Mouse (Mus musculus) lung, embryonic 15.5 days (tissue): ENCODE results near the gene Rnf115. TPM values are rescaled to one million over a fixed set of nuclear protein-coding genes. Genes with fewer than 3 reads are reported as not detected.
A peak's percentile ranks its signal among the peaks of the same experiment; 100 is the strongest.
"Not testable (repeated sequence)": the region's sequence is repeated elsewhere in the genome, so short reads cannot be mapped to it uniquely, and the experiment has no call there.

Experiments
- ATAC-seq: fragments of 200-750 bp; cut with Nextera tagmentation; 2 replicates; pipeline ENCODE4 v1.8.0; 2017; ENCODE audit warnings: moderate number of reproducible peaks, borderline replicate concordance; ENCODE audit not compliant: low FRiP score, low TSS enrichment; ENCODE audit errors: extremely low read depth
- H3K27ac ChIP-seq: fragments of 300-500 bp; sonication (generic); 2 replicates; pipeline ENCODE4 v1.5.1; 2015; ENCODE audit warnings: moderate library complexity, mild to moderate bottlenecking, inconsistent platforms
- H3K27me3 ChIP-seq: fragments of 300-500 bp; sonication (generic); 2 replicates; pipeline ENCODE4 v1.6.1; 2015; ENCODE audit warnings: inconsistent platforms
- H3K36me3 ChIP-seq: fragments of 300-500 bp; sonication (generic); 2 replicates; pipeline ENCODE4 v1.6.1; 2015; ENCODE audit warnings: inconsistent platforms
- H3K4me1 ChIP-seq: fragments of 300-500 bp; sonication (generic); 2 replicates; pipeline ENCODE4 v1.6.1; 2015; ENCODE audit warnings: inconsistent platforms
- H3K4me2 ChIP-seq: fragments of 300-500 bp; sonication (generic); 2 replicates; pipeline ENCODE4 v1.6.1; 2015; ENCODE audit warnings: inconsistent platforms, mild to moderate bottlenecking, moderate library complexity
- H3K4me3 ChIP-seq: fragments of 300-500 bp; sonication (generic); 2 replicates; pipeline ENCODE4 v1.5.1; 2015; ENCODE audit warnings: mild to moderate bottlenecking, inconsistent platforms
- H3K9ac ChIP-seq: fragments of 300-500 bp; sonication (generic); 2 replicates; pipeline ENCODE4 v1.6.1; 2015; ENCODE audit warnings: inconsistent platforms
- H3K9me3 ChIP-seq: fragments of 300-500 bp; sonication (generic); 2 replicates; pipeline ENCODE4 v1.6.1; 2016; ENCODE audit warnings: inconsistent platforms
- WGBS: fragments of 180-500 bp; shearing (Covaris S2); methylation state at CpG from one replicate; pipeline ENCODE4 v1.1.7; 2015; 5-methylcytosine and 5-hydroxymethylcytosine counted together
- polyA plus RNA-seq: library from polyadenylated mRNA; unstranded; fragments of >200 nt; fragmentation: Nextera tagmentation; extraction: Ambion mirVana; gene quantifications from 2 replicates; pipeline ENCODE4 v1.2.1, GENCODE M21; 2015

Gene Rnf115
- 50.7 and 52.3 TPM in 2 replicates for polyA plus RNA-seq

GRCm38 (mm10) chr3:96727343-96727827 lies at the start of gene Rnf115, which contains the start of gene Polr3c:
Rnf115 (plus strand) TSS chr3:96727664.
Polr3c (minus strand) TSS chr3:96727628.
- Histone ChIP-seq H3K9ac (peak within 1 kb of the TSS; percentile 88), H3K4me3 (peak within 1 kb of the TSS; percentile 97), H3K4me2 (peak within 1 kb of the TSS; percentile 66), H3K9me3 (no peaks in the 10 kb centered on the region), H3K4me1 (peaks cover 24% of the 10 kb centered on the region), H3K27ac (peak within 1 kb of the TSS; percentile 73), H3K36me3 (peaks cover 15% of the 10 kb centered on the region), H3K27me3 (no peaks in the 10 kb centered on the region)
- WGBS, result under 1% methylated on average over 44 of the region's 52 CpGs
- peak; percentile 98 for ATAC-seq

GRCm38 (mm10) chr3:96678456-96678855 lies 49.0 kb upstream of the Rnf115 start:
- Histone ChIP-seq H3K9me3 (no peaks in the 10 kb centered on the region), H3K27me3 (peaks cover 25% of the 10 kb centered on the region), H3K27ac (no peak overlapping the region), H3K4me1 (no peaks in the 10 kb centered on the region), H3K4me3 (no peak overlapping the region), H3K4me2 (no peak overlapping the region), H3K9ac (no peak overlapping the region), H3K36me3 (no peaks in the 10 kb centered on the region)
- ATAC-seq, result no peak
- 66% methylated on average over 7 of the region's 7 CpGs for WGBS

- no peak overlapping the region for H3K4me2 ChIP-seq
- H3K4me1 ChIP-seq, result no peaks in the 10 kb centered on the region
- H3K9me3 ChIP-seq, result no peaks in the 10 kb centered on the region
- no peaks in the 10 kb centered on the region for H3K36me3 ChIP-seq
- H3K9ac ChIP-seq, result no peak overlapping the region
- no peak overlapping the region for H3K27ac ChIP-seq
- H3K27me3 ChIP-seq, result peaks cover 33% of the 10 kb centered on the region
- WGBS, result 34% methylated on average over 5 of the region's 5 CpGs
- no peak overlapping the region for H3K4me3 ChIP-seq
- ATAC-seq, result no peak
Observed at GRCm38 (mm10) chr3:96679159-96679674, 48.2 kb upstream of the Rnf115 start.

- Histone ChIP-seq H3K4me1 (no peaks in the 10 kb centered on the region), H3K27me3 (peaks cover 44% of the 10 kb centered on the region), H3K9ac (no peak overlapping the region), H3K9me3 (no peaks in the 10 kb centered on the region), H3K4me3 (no peak overlapping the region), H3K4me2 (no peak overlapping the region), H3K27ac (no peak overlapping the region), H3K36me3 (no peaks in the 10 kb centered on the region)
- 28% methylated on average over 12 of the region's 12 CpGs for WGBS
- no peak for ATAC-seq
Observed at GRCm38 (mm10) chr3:96680269-96680956, 47.1 kb upstream of the Rnf115 start.

- Histone ChIP-seq H3K4me1 (no peaks in the 10 kb centered on the region), H3K27ac (no peak overlapping the region), H3K9me3 (no peaks in the 10 kb centered on the region), H3K9ac (no peak overlapping the region), H3K27me3 (peaks cover 55% of the 10 kb centered on the region), H3K4me2 (no peak overlapping the region), H3K36me3 (no peaks in the 10 kb centered on the region), H3K4me3 (no peak overlapping the region)
- no peak for ATAC-seq
- WGBS, result 90% methylated on average over 3 of the region's 3 CpGs
Observed at GRCm38 (mm10) chr3:96683496-96683895, 44.0 kb upstream of the Rnf115 start.

GRCm38 (mm10) chr3:96684151-96684821 lies 43.2 kb upstream of the Rnf115 start:
- no peaks in the 10 kb centered on the region for H3K36me3 ChIP-seq
- no peak overlapping the region for H3K9ac ChIP-seq
- ATAC-seq, result no peak
- 47% methylated on average over 17 of the region's 17 CpGs for WGBS
- no peak overlapping the region for H3K27ac ChIP-seq
- H3K4me2 ChIP-seq, result peak overlapping the region; percentile 48
- H3K4me1 ChIP-seq, result no peaks in the 10 kb centered on the region
- H3K4me3 ChIP-seq, result peak overlapping the region; percentile 13; the same call in 1 of the 2 replicates
- H3K9me3 ChIP-seq, result no peaks in the 10 kb centered on the region
- H3K27me3 ChIP-seq, result peaks cover 62% of the 10 kb centered on the region

- peaks cover 57% of the 10 kb centered on the region for H3K27me3 ChIP-seq
- no peak for ATAC-seq
- H3K27ac ChIP-seq, result no peak overlapping the region
- no peaks in the 10 kb centered on the region for H3K36me3 ChIP-seq
- 19% methylated on average over 28 of the region's 28 CpGs for WGBS
- peak overlapping the region; percentile 48 for H3K4me2 ChIP-seq
- H3K9me3 ChIP-seq, result no peaks in the 10 kb centered on the region
- H3K4me3 ChIP-seq, result peak overlapping the region; percentile 13
- no peaks in the 10 kb centered on the region for H3K4me1 ChIP-seq
- H3K9ac ChIP-seq, result peak overlapping the region; percentile 8; the same call in 1 of the 2 replicates
Observed at GRCm38 (mm10) chr3:96684822-96685156, 42.7 kb upstream of the Rnf115 start.

GRCm38 (mm10) chr3:96686057-96686456 lies 41.4 kb upstream of the Rnf115 start:
- ATAC-seq, H3K4me2 ChIP-seq, H3K9me3 ChIP-seq, H3K36me3 ChIP-seq, H3K4me1 ChIP-seq, H3K27ac ChIP-seq, H3K4me3 ChIP-seq, H3K9ac ChIP-seq: not testable (repeated sequence)
- WGBS, result 89% methylated on average over 5 of the region's 5 CpGs
- peaks cover 44% of the 10 kb centered on the region for H3K27me3 ChIP-seq

- Histone ChIP-seq H3K9ac (no peak overlapping the region), H3K4me3 (no peak overlapping the region), H3K27me3 (peaks cover 33% of the 10 kb centered on the region), H3K9me3 (no peaks in the 10 kb centered on the region), H3K27ac (no peak overlapping the region), H3K4me2 (no peak overlapping the region), H3K36me3 (no peaks in the 10 kb centered on the region), H3K4me1 (0 out of 2 replicates have a peak, but pooled peaks cover 5% of the 10 kb centered on the region)
- 74% methylated on average over 11 of the region's 11 CpGs for WGBS
- ATAC-seq, result no peak
Observed at GRCm38 (mm10) chr3:96688854-96689253, 38.6 kb upstream of the Rnf115 start.

- 53% methylated on average over 3 of the region's 3 CpGs for WGBS
- ATAC-seq, result no peak
- peaks cover 20% of the 10 kb centered on the region for H3K27me3 ChIP-seq
Observed at GRCm38 (mm10) chr3:96690298-96690697, 37.2 kb upstream of the Rnf115 start.

GRCm38 (mm10) chr3:96692506-96692905 lies 35.0 kb upstream of the Rnf115 start:
- ATAC-seq, result no peak
- H3K4me2 ChIP-seq, result no peak overlapping the region

More at GRCm38 (mm10) chr3:96690298-96690697, 37.2 kb upstream of the Rnf115 start:
- H3K4me3 ChIP-seq, result no peak overlapping the region
- no peak overlapping the region for H3K9ac ChIP-seq
- no peaks in the 10 kb centered on the region for H3K36me3 ChIP-seq
- H3K4me2 ChIP-seq, result no peak overlapping the region
- peaks cover 5% of the 10 kb centered on the region; the same call in 1 of the 2 replicates for H3K4me1 ChIP-seq
- H3K27ac ChIP-seq, result no peak overlapping the region
- H3K9me3 ChIP-seq, result no peaks in the 10 kb centered on the region

GRCm38 (mm10) chr3:96693579-96693978 lies 33.9 kb upstream of the Rnf115 start:
- H3K9ac ChIP-seq, result no peak overlapping the region
- no peaks in the 10 kb centered on the region for H3K9me3 ChIP-seq
- no peak overlapping the region for H3K4me3 ChIP-seq
- no peak overlapping the region for H3K4me2 ChIP-seq
- no peak for ATAC-seq
- H3K27me3 ChIP-seq, result peaks cover 7% of the 10 kb centered on the region
- H3K4me1 ChIP-seq, result peaks cover 20% of the 10 kb centered on the region
- 83% methylated on average over 1 of the region's 1 CpGs for whole genome bisulfite sequencing
- H3K36me3 ChIP-seq, result no peaks in the 10 kb centered on the region
- no peak overlapping the region for H3K27ac ChIP-seq

More at GRCm38 (mm10) chr3:96692506-96692905, 35.0 kb upstream of the Rnf115 start:
- Histone ChIP-seq H3K9ac (no peak overlapping the region), H3K4me1 (peaks cover 12% of the 10 kb centered on the region), H3K27me3 (peaks cover 14% of the 10 kb centered on the region), H3K36me3 (no peaks in the 10 kb centered on the region), H3K27ac (no peak overlapping the region), H3K4me3 (no peak overlapping the region), H3K9me3 (no peaks in the 10 kb centered on the region)
- WGBS, result 17% methylated on average over 3 of the region's 3 CpGs
